Mouse (Mus musculus): ENCODE measurements around the gene Ndufv3. TPM values are rescaled to one million over a fixed set of nuclear protein-coding genes. Genes with fewer than 3 reads are reported as not detected.

Ndufv3 gene
- polyA plus RNA-seq, 1 experiment from 2014 or later = 385 TPM

GRCm38 (mm10) chr17:31563632-31564014, 43.7 kb downstream of the Ndufv3 start:
- Histone ChIP-seq H3K9ac (replicated peaks) (peak overlapping the region; percentile 64), H3K27me3 (no peaks in the 10 kb centered on the region), H3K9me3 (no peaks in the 10 kb centered on the region), H3K4me3 (replicated peaks) (peak overlapping the region; percentile 39), H3K27ac (peak overlapping the region; percentile 93), H3K4me2 (replicated peaks) (peak overlapping the region; percentile 59), H3K4me1 (replicated peaks) (peaks cover 35% of the 10 kb centered on the region), H3K36me3 (no peaks in the 10 kb centered on the region; the same call in 1 of the 2 replicates)
- 20% methylated on average over 12 of the region's 12 CpGs for WGBS
- peak; percentile 20 for ATAC-seq

GRCm38 (mm10) chr17:31564015-31564857, 44.3 kb downstream of the Ndufv3 start, which contains the start of gene Pknox1:
Pknox1 (plus strand) TSS chr17:31564734.
- Histone ChIP-seq H3K27ac (peak within 1 kb of the TSS; percentile 99), H3K9me3 (no peaks in the 10 kb centered on the region), H3K4me1 (replicated peaks) (peaks cover 41% of the 10 kb centered on the region), H3K4me2 (replicated peaks) (peak within 1 kb of the TSS; percentile 84), H3K36me3 (no peaks in the 10 kb centered on the region; the same call in 1 of the 2 replicates), H3K9ac (replicated peaks) (peak within 1 kb of the TSS; percentile 95), H3K27me3 (no peaks in the 10 kb centered on the region), H3K4me3 (replicated peaks) (peak within 1 kb of the TSS; percentile 78)
- peak; percentile 96 for ATAC-seq
- WGBS = under 1% methylated on average over 40 of the region's 72 CpGs

GRCm38 (mm10) chr17:31564858-31565140, 44.9 kb downstream of the Ndufv3 start:
- Histone ChIP-seq H3K4me2 (replicated peaks) (peak overlapping the region; percentile 84), H3K36me3 (no peaks in the 10 kb centered on the region; the same call in 1 of the 2 replicates), H3K27me3 (no peaks in the 10 kb centered on the region), H3K27ac (peak overlapping the region; percentile 99), H3K4me1 (replicated peaks) (peaks cover 46% of the 10 kb centered on the region), H3K4me3 (replicated peaks) (peak overlapping the region; percentile 78), H3K9ac (replicated peaks) (peak overlapping the region; percentile 95), H3K9me3 (no peaks in the 10 kb centered on the region)
- no CpG with 5 or more reads among the region's 44 CpGs for WGBS
- no peak for ATAC-seq

GRCm38 (mm10) chr17:31565141-31566056, 45.5 kb downstream of the Ndufv3 start:
- peaks cover 46% of the 10 kb centered on the region for H3K4me1 ChIP-seq (replicated peaks)
- H3K27me3 ChIP-seq = no peaks in the 10 kb centered on the region
- no peaks in the 10 kb centered on the region; the same call in 1 of the 2 replicates for H3K36me3 ChIP-seq
- no peaks in the 10 kb centered on the region for H3K9me3 ChIP-seq
- peak overlapping the region; percentile 95 for H3K9ac ChIP-seq (replicated peaks)
- peak overlapping the region; percentile 84 for H3K4me2 ChIP-seq (replicated peaks)
- ATAC-seq = peak; percentile 72
- under 1% methylated on average over 81 of the region's 88 CpGs for WGBS
- H3K27ac ChIP-seq = peak overlapping the region; percentile 99
- H3K4me3 ChIP-seq (replicated peaks) = peak overlapping the region; percentile 78

- WGBS = 62% methylated on average over 6 of the region's 6 CpGs
- Histone ChIP-seq H3K4me3 (replicated peaks) (peak overlapping the region; percentile 78), H3K9me3 (no peaks in the 10 kb centered on the region), H3K27me3 (no peaks in the 10 kb centered on the region), H3K4me1 (replicated peaks) (peaks cover 46% of the 10 kb centered on the region), H3K9ac (replicated peaks) (peak overlapping the region; percentile 95), H3K4me2 (replicated peaks) (peak overlapping the region; percentile 84), H3K27ac (no peak overlapping the region), H3K36me3 (no peaks in the 10 kb centered on the region; the same call in 1 of the 2 replicates)
- ATAC-seq = no peak
Observed at GRCm38 (mm10) chr17:31566276-31566675, 46.4 kb downstream of the Ndufv3 start.

- no peak overlapping the region for H3K27ac ChIP-seq
- 89% methylated on average over 1 of the region's 1 CpGs for WGBS
- ATAC-seq = no peak
- H3K27me3 ChIP-seq = no peaks in the 10 kb centered on the region
- H3K36me3 ChIP-seq = no peaks in the 10 kb centered on the region; the same call in 1 of the 2 replicates
- H3K9me3 ChIP-seq = no peaks in the 10 kb centered on the region
- peaks cover 40% of the 10 kb centered on the region for H3K4me1 ChIP-seq (replicated peaks)
- no peak overlapping the region; the same call in 1 of the 2 replicates for H3K4me2 ChIP-seq (replicated peaks)
- H3K4me3 ChIP-seq (replicated peaks) = no peak overlapping the region
- H3K9ac ChIP-seq (replicated peaks) = no peak overlapping the region
Observed at GRCm38 (mm10) chr17:31569756-31570155, 49.8 kb downstream of the Ndufv3 start.

GRCm38 (mm10) chr17:31570321-31570925, 50.5 kb downstream of the Ndufv3 start:
- Histone ChIP-seq H3K27me3 (no peaks in the 10 kb centered on the region), H3K36me3 (no peaks in the 10 kb centered on the region; the same call in 1 of the 2 replicates), H3K4me2 (replicated peaks) (no peak overlapping the region), H3K27ac (no peak overlapping the region), H3K9ac (replicated peaks) (no peak overlapping the region), H3K9me3 (no peaks in the 10 kb centered on the region), H3K4me3 (replicated peaks) (no peak overlapping the region), H3K4me1 (replicated peaks) (peaks cover 40% of the 10 kb centered on the region)
- 90% methylated on average over 9 of the region's 9 CpGs for WGBS
- peak; percentile 70; the same call in 1 of the 2 replicates for ATAC-seq

GRCm38 (mm10) chr17:31571689-31572088, 51.8 kb downstream of the Ndufv3 start:
- no peak for ATAC-seq

GRCm38 (mm10) chr17:31574662-31575061, 54.7 kb downstream of the Ndufv3 start:
- Histone ChIP-seq H3K4me1 (replicated peaks) (peaks cover under 1% of the 10 kb centered on the region), H3K36me3 (no peaks in the 10 kb centered on the region), H3K4me3 (replicated peaks) (no peak overlapping the region), H3K27ac (no peak overlapping the region), H3K27me3 (no peaks in the 10 kb centered on the region), H3K4me2 (replicated peaks) (no peak overlapping the region), H3K9ac (replicated peaks) (no peak overlapping the region), H3K9me3 (no peaks in the 10 kb centered on the region)
- no peak for ATAC-seq
- WGBS = 91% methylated on average over 7 of the region's 7 CpGs

More at GRCm38 (mm10) chr17:31571689-31572088, 51.8 kb downstream of the Ndufv3 start:
- no peaks in the 10 kb centered on the region for H3K9me3 ChIP-seq
- no peak overlapping the region for H3K9ac ChIP-seq (replicated peaks)
- no peaks in the 10 kb centered on the region for H3K27me3 ChIP-seq
- peaks cover 29% of the 10 kb centered on the region for H3K4me1 ChIP-seq (replicated peaks)
- H3K27ac ChIP-seq = no peak overlapping the region
- no peak overlapping the region for H3K4me2 ChIP-seq (replicated peaks)
- H3K4me3 ChIP-seq (replicated peaks) = no peak overlapping the region
- 87% methylated on average over 5 of the region's 5 CpGs for WGBS
- H3K36me3 ChIP-seq = no peaks in the 10 kb centered on the region; the same call in 1 of the 2 replicates

- Histone ChIP-seq H3K36me3 (no peaks in the 10 kb centered on the region), H3K4me2 (replicated peaks) (no peak overlapping the region), H3K9ac (replicated peaks) (no peak overlapping the region), H3K4me3 (replicated peaks) (no peak overlapping the region), H3K27ac (no peak overlapping the region), H3K27me3 (no peaks in the 10 kb centered on the region), H3K9me3 (no peaks in the 10 kb centered on the region), H3K4me1 (replicated peaks) (peaks cover 19% of the 10 kb centered on the region)
- WGBS = 89% methylated on average over 10 of the region's 10 CpGs
- no peak for ATAC-seq
Observed at GRCm38 (mm10) chr17:31576394-31577175, 56.7 kb downstream of the Ndufv3 start.

GRCm38 (mm10) chr17:31580344-31580743, 60.4 kb downstream of the Ndufv3 start:
- Histone ChIP-seq H3K9ac (replicated peaks) (0 out of 2 replicates have a peak overlapping the region, but pooled peaks have one; percentile 15), H3K36me3 (peaks cover 6% of the 10 kb centered on the region; the same call in 1 of the 2 replicates), H3K4me2 (replicated peaks) (no peak overlapping the region), H3K4me1 (replicated peaks) (peaks cover 26% of the 10 kb centered on the region), H3K9me3 (no peaks in the 10 kb centered on the region), H3K27ac (peak overlapping the region; percentile 75), H3K27me3 (no peaks in the 10 kb centered on the region), H3K4me3 (replicated peaks) (no peak overlapping the region)
- ATAC-seq = peak; percentile 64
- WGBS = 34% methylated on average over 3 of the region's 3 CpGs

Data from midbrain, embryonic 13.5 days (tissue).